Mouse (Mus musculus) intestine, embryonic 16.5 days (tissue): ENCODE measurements at regions not wholly inside any gene's neighbourhood (a gene's known extent, or its start where the extent isn't known, plus 50 kb on each side); places are given as distances from the start of the nearest gene placed in this dataset.

Experiments used
- ATAC-seq: fragments of 200-750 bp; cut with Nextera tagmentation; 2 replicates; pipeline ENCODE4 v1.8.0; 2017; ENCODE audit warnings: moderate TSS enrichment, moderate library complexity
- H3K27ac ChIP-seq: fragments of 300-500 bp; sonication (generic); 2 replicates; pipeline ENCODE4 v1.5.1; 2014; ENCODE audit warnings: mild to moderate bottlenecking, low read length
- H3K27me3 ChIP-seq: fragments of 300-500 bp; sonication (generic); replicated peaks from 2 replicates; pipeline ENCODE4 v1.6.1; 2014; ENCODE audit warnings: low read length, control low read depth, mixed read lengths; ENCODE audit not compliant: control insufficient read depth, insufficient read depth
- H3K36me3 ChIP-seq: fragments of 300-500 bp; sonication (generic); 2 replicates; pipeline ENCODE4 v1.6.1; 2014; ENCODE audit warnings: low read length, control low read depth; ENCODE audit not compliant: control insufficient read depth, insufficient read depth
- H3K4me1 ChIP-seq: fragments of 300-500 bp; sonication (generic); 2 replicates; pipeline ENCODE4 v1.6.1; 2014; ENCODE audit warnings: low read length, control low read depth, mixed read lengths; ENCODE audit not compliant: control insufficient read depth, insufficient read depth
- H3K4me2 ChIP-seq: fragments of 300-500 bp; sonication (generic); 2 replicates; pipeline ENCODE4 v1.6.1; 2014; ENCODE audit warnings: low read depth, low read length, control low read depth
- H3K4me3 ChIP-seq: fragments of 300-500 bp; sonication (generic); 2 replicates; pipeline ENCODE4 v1.5.1; 2014; ENCODE audit warnings: mild to moderate bottlenecking, low read length
- H3K9ac ChIP-seq: fragments of 300-500 bp; sonication (generic); 2 replicates; pipeline ENCODE4 v1.6.1; 2014; ENCODE audit warnings: low read depth, low read length
- H3K9me3 ChIP-seq: fragments of 300-500 bp; sonication (generic); 2 replicates; pipeline ENCODE4 v1.6.1; 2016; ENCODE audit warnings: low read length, control low read depth; ENCODE audit not compliant: control insufficient read depth
- WGBS: fragments of 180-500 bp; shearing (Covaris S2); extraction: QIAGEN DNeasy Blood & Tissue Kit; methylation state at CpG from one replicate; pipeline ENCODE4 v1.1.7; 2014; 5-methylcytosine and 5-hydroxymethylcytosine counted together

DNA sequence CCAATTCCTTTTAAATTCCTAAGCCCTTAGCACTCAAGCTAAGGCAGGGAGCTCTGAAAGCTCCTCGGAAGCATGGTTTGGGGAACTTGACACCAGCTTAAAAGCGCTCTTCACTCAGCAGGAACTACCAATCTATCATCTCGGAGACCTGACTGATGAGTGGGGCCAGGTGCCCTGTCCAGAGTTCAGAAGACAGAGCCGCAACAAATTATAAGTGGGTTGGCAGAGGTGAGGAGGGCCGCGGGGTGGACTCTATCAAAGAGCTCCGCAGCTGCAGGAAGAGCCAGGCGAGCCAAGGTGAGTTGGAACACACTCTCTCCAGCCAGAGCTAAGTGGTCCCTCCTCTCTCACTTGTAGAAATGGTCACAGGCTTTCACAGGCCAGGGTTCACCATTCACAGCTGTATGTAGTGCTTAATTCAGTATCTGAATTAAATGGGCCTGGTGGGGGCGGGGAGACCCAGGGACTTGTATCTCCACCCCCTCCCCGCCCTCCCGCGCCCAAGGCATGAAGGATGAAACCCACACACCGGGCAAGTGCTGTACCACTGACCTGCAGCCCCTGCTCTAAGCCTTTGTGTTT is 180.8 kb downstream of the Stim2 start:
- Histone ChIP-seq H3K9ac (no peak overlapping the region), H3K4me2 (no peak overlapping the region), H3K4me3 (no peak overlapping the region), H3K4me1 (peaks cover 10% of the 10 kb centered on the region; the same call in 1 of the 2 replicates), H3K9me3 (no peaks in the 10 kb centered on the region), H3K27ac (no peak overlapping the region), H3K27me3 (no peaks in the 10 kb centered on the region), H3K36me3 (no peaks in the 10 kb centered on the region)
- no peak for ATAC-seq
- WGBS = 56% methylated on average over 13 of the region's 13 CpGs

DNA sequence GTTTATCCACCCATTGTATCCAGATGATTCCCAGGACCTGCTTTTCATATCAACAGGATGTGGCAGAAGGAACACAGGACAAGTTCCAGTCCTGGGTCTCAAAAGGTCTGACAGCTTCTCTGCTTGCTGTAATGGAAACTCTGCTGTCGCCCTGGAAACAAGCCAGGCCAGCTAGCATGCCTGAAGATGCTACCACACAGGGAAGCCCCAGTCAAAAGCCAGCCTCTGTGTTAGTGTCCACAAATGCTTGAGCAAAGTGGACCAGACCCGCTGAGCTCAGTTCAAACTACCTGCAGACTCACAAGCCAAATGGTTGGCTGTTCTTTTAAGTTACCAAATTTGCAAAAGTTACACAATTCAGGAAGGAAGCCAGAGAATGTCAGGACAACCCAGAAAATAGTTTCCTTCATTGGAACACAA is 181.9 kb downstream of the Stim2 start:
- no peaks in the 10 kb centered on the region for H3K36me3 ChIP-seq
- 37% methylated on average over 2 of the region's 2 CpGs for WGBS
- H3K4me3 ChIP-seq = no peak overlapping the region
- peak overlapping the region; percentile 5; the same call in 1 of the 2 replicates for H3K27ac ChIP-seq
- no peaks in the 10 kb centered on the region for H3K9me3 ChIP-seq
- H3K4me1 ChIP-seq = peaks cover 10% of the 10 kb centered on the region; the same call in 1 of the 2 replicates
- H3K4me2 ChIP-seq = no peak overlapping the region
- no peaks in the 10 kb centered on the region for H3K27me3 ChIP-seq
- no peak overlapping the region for H3K9ac ChIP-seq
- ATAC-seq = 0 out of 2 replicates have a peak, but pooled peaks have one; percentile 18

- Histone ChIP-seq H3K27me3 (no peaks in the 10 kb centered on the region), H3K9ac (no peak overlapping the region), H3K4me1 (peaks cover 10% of the 10 kb centered on the region; the same call in 1 of the 2 replicates), H3K36me3 (no peaks in the 10 kb centered on the region), H3K9me3 (no peaks in the 10 kb centered on the region), H3K4me3 (no peak overlapping the region), H3K4me2 (no peak overlapping the region), H3K27ac (peak overlapping the region; percentile 5; the same call in 1 of the 2 replicates)
- WGBS = 55% methylated on average over 10 of the region's 10 CpGs
- ATAC-seq = no peak; the same call in 1 of the 2 replicates
Measured at GRCm38 (mm10) chr5:54180640-54181326, 182.5 kb downstream of the Stim2 start.

- no peaks in the 10 kb centered on the region for H3K36me3 ChIP-seq
- no peaks in the 10 kb centered on the region for H3K9me3 ChIP-seq
- no peak overlapping the region for H3K4me3 ChIP-seq
- ATAC-seq = no peak
- peaks cover 10% of the 10 kb centered on the region; the same call in 1 of the 2 replicates for H3K4me1 ChIP-seq
- H3K27ac ChIP-seq = no peak overlapping the region
- 25% methylated on average over 13 of the region's 13 CpGs for WGBS
- no peak overlapping the region for H3K9ac ChIP-seq
- H3K4me2 ChIP-seq = peak overlapping the region; percentile 26; the same call in 1 of the 2 replicates
- H3K27me3 ChIP-seq = no peaks in the 10 kb centered on the region
Measured at GRCm38 (mm10) chr5:54181327-54181863, 183.1 kb downstream of the Stim2 start.

GRCm38 (mm10) chr5:54182754-54183153 is 184.5 kb downstream of the Stim2 start:
- Histone ChIP-seq H3K27ac (no peak overlapping the region), H3K9me3 (no peaks in the 10 kb centered on the region), H3K27me3 (no peaks in the 10 kb centered on the region), H3K4me1 (peaks cover 10% of the 10 kb centered on the region; the same call in 1 of the 2 replicates), H3K4me3 (no peak overlapping the region), H3K9ac (no peak overlapping the region), H3K36me3 (no peaks in the 10 kb centered on the region), H3K4me2 (no peak overlapping the region)
- ATAC-seq = no peak
- WGBS = 90% methylated on average over 4 of the region's 4 CpGs

GRCm38 (mm10) chr5:54185662-54186061 is 187.4 kb downstream of the Stim2 start:
- WGBS = 49% methylated on average over 4 of the region's 4 CpGs

GRCm38 (mm10) chr5:54186076-54186676 is 187.9 kb downstream of the Stim2 start:
- WGBS = 49% methylated on average over 11 of the region's 11 CpGs
- H3K9ac ChIP-seq = no peak overlapping the region
- H3K27me3 ChIP-seq = no peaks in the 10 kb centered on the region
- no peak overlapping the region for H3K27ac ChIP-seq
- H3K4me1 ChIP-seq = no peaks in the 10 kb centered on the region
- H3K4me2 ChIP-seq = no peak overlapping the region
- H3K36me3 ChIP-seq = no peaks in the 10 kb centered on the region
- H3K4me3 ChIP-seq = no peak overlapping the region
- no peaks in the 10 kb centered on the region for H3K9me3 ChIP-seq
- no peak for ATAC-seq

More at GRCm38 (mm10) chr5:54185662-54186061, 187.4 kb downstream of the Stim2 start:
- Histone ChIP-seq H3K4me2 (no peak overlapping the region), H3K36me3 (no peaks in the 10 kb centered on the region), H3K9me3 (no peaks in the 10 kb centered on the region), H3K27me3 (no peaks in the 10 kb centered on the region), H3K4me3 (no peak overlapping the region), H3K9ac (no peak overlapping the region), H3K27ac (no peak overlapping the region), H3K4me1 (peaks cover 1% of the 10 kb centered on the region; the same call in 1 of the 2 replicates)
- no peak for ATAC-seq

DNA sequence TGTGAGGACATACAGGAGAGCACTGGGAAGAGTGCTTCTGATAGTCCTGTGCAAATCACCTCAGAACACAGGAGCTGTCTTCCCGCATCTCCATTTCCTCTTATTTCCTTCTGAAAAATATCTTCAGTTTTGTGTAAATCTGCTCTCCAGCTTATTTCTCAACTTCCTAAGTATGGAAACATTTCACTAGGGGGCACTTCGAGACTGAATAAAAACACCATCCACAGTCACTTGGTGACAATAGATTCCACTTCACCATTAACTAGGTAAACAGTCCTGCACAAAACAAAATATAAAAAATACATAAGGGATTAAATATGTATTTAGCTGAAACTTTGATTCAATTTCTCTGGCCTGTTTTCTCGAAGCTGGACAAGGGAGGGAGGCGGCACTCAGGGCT is 193.4 kb downstream of the Stim2 start:
- no peaks in the 10 kb centered on the region for H3K27me3 ChIP-seq
- H3K9me3 ChIP-seq = no peaks in the 10 kb centered on the region
- no peak overlapping the region for H3K27ac ChIP-seq
- 0 out of 2 replicates have a peak, but pooled peaks cover 2% of the 10 kb centered on the region for H3K4me1 ChIP-seq
- ATAC-seq = no peak
- no peak overlapping the region for H3K4me3 ChIP-seq
- no peak overlapping the region for H3K9ac ChIP-seq
- H3K36me3 ChIP-seq = no peaks in the 10 kb centered on the region
- 65% methylated on average over 4 of the region's 4 CpGs for WGBS
- H3K4me2 ChIP-seq = no peak overlapping the region

- no peaks in the 10 kb centered on the region for H3K27me3 ChIP-seq
- no peak overlapping the region for H3K27ac ChIP-seq
- 67% methylated on average over 9 of the region's 9 CpGs for WGBS
- ATAC-seq = no peak
- no peaks in the 10 kb centered on the region for H3K9me3 ChIP-seq
- 0 out of 2 replicates have a peak, but pooled peaks cover 2% of the 10 kb centered on the region for H3K4me1 ChIP-seq
- no peak overlapping the region for H3K9ac ChIP-seq
- no peak overlapping the region for H3K4me2 ChIP-seq
- no peak overlapping the region for H3K4me3 ChIP-seq
- H3K36me3 ChIP-seq = no peaks in the 10 kb centered on the region
Measured at GRCm38 (mm10) chr5:54194846-54195245, 196.5 kb downstream of the Stim2 start.
